Mouse (Mus musculus) heart, postnatal 0 days (tissue): ENCODE results near the gene Gm5737. TPM values are rescaled to one million over a fixed set of nuclear protein-coding genes. Genes with fewer than 3 reads are reported as not detected.

Source experiments
- ATAC-seq: fragments of 200-750 bp; cut with Nextera tagmentation; 2 replicates; pipeline ENCODE4 v1.8.0; 2017; ENCODE audit warnings: low read depth, moderate number of reproducible peaks, moderate library complexity; ENCODE audit not compliant: insufficient read depth
- DNase-seq: peaks from one replicate; pipeline ENCODE4 v3.0.0-alpha.2; 2016; ENCODE audit warnings: low spot score
- H3K27ac ChIP-seq: fragments of 300-500 bp; sonication (generic); 2 replicates; pipeline ENCODE4 v1.5.1; 2014; ENCODE audit warnings: low read depth, mild to moderate bottlenecking
- H3K27me3 ChIP-seq: fragments of 300-500 bp; sonication (generic); 2 replicates; pipeline ENCODE4 v1.6.1; 2014; ENCODE audit warnings: low read length, mixed read lengths; ENCODE audit not compliant: control insufficient read depth, insufficient read depth
- H3K36me3 ChIP-seq: fragments of 300-500 bp; sonication (generic); replicated peaks from 2 replicates; pipeline ENCODE4 v1.6.1; 2014; ENCODE audit warnings: low read length, mixed read lengths; ENCODE audit not compliant: control insufficient read depth, insufficient read depth
- H3K4me1 ChIP-seq: fragments of 300-500 bp; sonication (generic); 2 replicates; pipeline ENCODE4 v1.6.1; 2014; ENCODE audit warnings: antibody characterized with exemption; ENCODE audit not compliant: control insufficient read depth, insufficient read depth
- H3K4me2 ChIP-seq: fragments of 300-500 bp; sonication (generic); 2 replicates; pipeline ENCODE4 v1.6.1; 2014; ENCODE audit warnings: low read depth, mild to moderate bottlenecking, low read length, moderate library complexity
- H3K4me3 ChIP-seq: fragments of 300-500 bp; sonication (generic); 2 replicates; pipeline ENCODE4 v1.5.1; 2014; ENCODE audit warnings: low read depth, low read length
- H3K9ac ChIP-seq: fragments of 300-500 bp; sonication (generic); replicated peaks from 2 replicates; pipeline ENCODE4 v1.6.1; 2014; ENCODE audit warnings: low read depth, low read length, mixed read lengths
- H3K9me3 ChIP-seq: fragments of 300-500 bp; sonication (generic); replicated peaks from 2 replicates; pipeline ENCODE4 v1.6.1; 2016; ENCODE audit warnings: low read length; ENCODE audit not compliant: control insufficient read depth
- CTCF ChIP-seq: IDR thresholded peaks from 2 replicates; pipeline ENCODE4 v1.5.1; 2016; ENCODE audit warnings: antibody characterized with exemption, control low read depth, low read depth
- EP300 ChIP-seq: IDR thresholded peaks from 2 replicates; pipeline ENCODE4 v1.6.1; 2016; ENCODE audit warnings: antibody characterized with exemption, low read depth
- WGBS: fragments of 180-500 bp; shearing (Covaris S2); extraction: QIAGEN DNeasy Blood & Tissue Kit; methylation state at CpG from one replicate; pipeline ENCODE4 v1.1.7; 2014; 5-methylcytosine and 5-hydroxymethylcytosine counted together
- polyA plus RNA-seq: library from polyadenylated mRNA; unstranded; fragments of >200 nt; fragmentation: Nextera tagmentation; extraction: Ambion mirVana; gene quantifications from 2 replicates; pipeline ENCODE4 v1.2.1, GENCODE M21; 2015
- total RNA-seq: library from RNA; depleted of rRNA; stranded (reverse); fragments of >200 nt; gene quantifications from 2 replicates; pipeline ENCODE4 v1.2.3, GENCODE M21; 2014; ENCODE audit warnings: low replicate concordance

Gm5737 gene
- total and polyA plus RNA-seq, 2 experiments from 2014 or later = not detected

DNA sequence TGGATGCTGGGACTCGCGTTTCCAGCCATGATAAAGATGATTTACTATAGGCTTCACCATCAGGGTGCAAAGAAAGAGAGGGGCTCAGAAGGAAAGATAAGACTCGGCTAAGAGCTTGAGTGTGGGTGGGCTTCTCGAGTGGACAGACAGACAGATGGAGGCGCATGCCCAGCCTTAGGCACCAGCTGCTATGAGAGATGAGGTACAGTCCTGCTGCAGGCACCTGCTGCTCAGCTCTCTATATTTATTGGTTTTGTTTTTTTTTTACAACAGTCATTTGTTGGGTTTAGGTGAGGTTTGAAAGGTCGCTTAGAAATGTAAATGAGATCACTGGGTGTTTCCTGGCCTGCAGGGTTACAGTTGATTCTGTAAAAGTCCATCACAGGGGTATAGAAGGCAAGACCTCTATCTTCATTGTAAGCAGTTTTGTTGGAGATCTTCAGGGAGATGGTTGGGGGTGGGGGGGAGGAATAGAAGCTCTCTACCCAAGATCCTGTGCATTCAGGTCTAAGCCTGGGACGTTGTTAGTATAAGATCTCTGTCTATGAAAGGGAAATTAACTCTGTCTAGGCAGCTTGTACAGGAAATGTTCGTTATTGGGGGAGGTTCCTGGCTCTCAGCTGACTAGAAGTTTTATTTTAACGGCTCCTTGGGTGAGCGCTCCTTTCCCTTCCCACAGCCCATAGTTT, 48.8 kb downstream of the Gm5737 start:
- no peaks in the 10 kb centered on the region for H3K9me3 ChIP-seq
- no peak overlapping the region for H3K4me3 ChIP-seq
- TF ChIP-seq CTCF = no peak
- TF ChIP-seq EP300 = no peak
- H3K9ac ChIP-seq = no peak overlapping the region
- H3K36me3 ChIP-seq = peaks cover 18% of the 10 kb centered on the region
- peaks cover 44% of the 10 kb centered on the region for H3K4me1 ChIP-seq
- ATAC-seq = no peak
- peak overlapping the region; percentile 12; the same call in 1 of the 2 replicates for H3K4me2 ChIP-seq
- no peak overlapping the region for H3K27ac ChIP-seq
- 53% methylated on average over 10 of the region's 10 CpGs for WGBS
- no peak for DNase-seq
- no peaks in the 10 kb centered on the region for H3K27me3 ChIP-seq

DNA sequence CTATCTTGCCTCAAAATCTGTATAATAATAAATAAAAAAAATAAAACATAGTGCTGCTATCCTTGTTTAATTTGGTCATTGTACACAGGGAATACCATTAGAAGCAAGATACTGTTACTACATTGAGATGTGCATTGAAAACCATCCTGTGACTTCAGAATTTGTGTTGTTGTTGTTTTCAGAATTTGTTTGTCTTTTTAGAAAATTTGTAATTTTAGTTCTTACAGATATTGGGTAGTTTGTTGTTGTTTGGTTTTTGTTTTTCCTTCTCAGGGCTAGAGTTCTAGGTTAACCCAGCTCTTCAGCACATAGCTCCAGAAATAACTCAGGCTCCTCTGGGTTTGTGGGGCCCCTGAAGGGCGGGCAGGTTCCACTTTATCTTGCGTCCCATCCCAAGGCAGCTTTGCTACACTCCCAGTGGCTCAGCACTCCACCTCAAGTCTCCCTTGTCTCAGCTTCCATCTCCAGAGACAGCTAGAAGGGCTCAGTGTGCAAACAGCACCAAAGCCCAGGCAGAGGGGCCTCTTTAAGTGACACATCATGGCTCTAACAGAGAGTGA, 49.4 kb downstream of the Gm5737 start:
- H3K4me1 ChIP-seq = peaks cover 50% of the 10 kb centered on the region
- no peak for ATAC-seq

DNA sequence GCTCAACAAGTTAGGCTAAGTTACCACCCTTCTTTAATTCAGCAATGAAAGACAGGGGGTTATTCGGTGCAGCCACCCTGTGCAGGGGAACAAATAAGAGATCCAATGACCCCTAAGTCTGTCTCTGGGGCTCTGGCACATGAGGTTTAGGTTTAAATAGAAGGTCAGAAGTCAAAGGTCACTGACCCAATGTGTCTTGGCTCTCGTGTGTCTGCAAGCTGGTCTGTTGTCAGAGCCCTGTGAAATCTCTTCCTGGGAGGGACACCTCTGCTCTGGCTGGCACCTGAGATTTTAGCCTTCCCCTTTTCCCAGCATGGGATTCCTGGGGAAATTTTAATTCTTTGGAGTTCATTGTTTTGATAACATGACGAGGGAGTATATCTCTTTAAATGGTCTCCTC, 50.0 kb downstream of the Gm5737 start:
- Histone ChIP-seq H3K27ac (0 out of 2 replicates have a peak overlapping the region, but pooled peaks have one; percentile 89), H3K36me3 (peaks cover 18% of the 10 kb centered on the region), H3K4me3 (no peak overlapping the region), H3K9ac (no peak overlapping the region), H3K4me1 (peaks cover 54% of the 10 kb centered on the region), H3K9me3 (no peaks in the 10 kb centered on the region), H3K4me2 (no peak overlapping the region), H3K27me3 (no peaks in the 10 kb centered on the region)
- WGBS = 43% methylated on average over 3 of the region's 3 CpGs
- TF ChIP-seq CTCF (no peak), EP300 (no peak)
- DNase-seq = no peak
- no peak for ATAC-seq

More for the DNA sequence above, 49.4 kb downstream of the Gm5737 start:
- H3K27ac ChIP-seq = peak overlapping the region; percentile 89; the same call in 1 of the 2 replicates
- TF ChIP-seq EP300 (no peak), CTCF (no peak)
- no peak overlapping the region for H3K4me3 ChIP-seq
- H3K9me3 ChIP-seq = no peaks in the 10 kb centered on the region
- peaks cover 18% of the 10 kb centered on the region for H3K36me3 ChIP-seq
- WGBS = 20% methylated on average over 2 of the region's 2 CpGs
- H3K9ac ChIP-seq = no peak overlapping the region
- peak overlapping the region; percentile 12; the same call in 1 of the 2 replicates for H3K4me2 ChIP-seq
- no peaks in the 10 kb centered on the region for H3K27me3 ChIP-seq
- no peak for DNase-seq

DNA sequence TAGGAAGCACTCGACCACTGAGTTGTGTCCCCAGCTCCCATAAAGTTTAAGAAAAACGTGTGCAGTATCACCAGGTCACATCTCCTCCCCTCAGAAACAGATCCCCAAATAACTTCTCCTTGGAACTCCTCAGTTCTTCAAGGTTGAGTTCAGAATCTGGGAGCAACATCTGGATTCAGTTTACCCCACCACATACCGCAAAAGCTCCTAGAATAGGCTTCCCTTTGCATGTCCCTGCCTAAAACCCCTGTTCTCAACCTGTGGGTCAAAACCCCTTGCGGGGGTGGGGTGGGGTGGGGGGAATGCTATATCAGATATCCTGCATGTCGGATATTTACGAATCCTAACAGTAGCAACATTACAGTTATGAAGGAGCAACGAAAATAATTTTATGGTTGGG, 50.5 kb downstream of the Gm5737 start:
- Histone ChIP-seq H3K9me3 (no peaks in the 10 kb centered on the region), H3K4me1 (peaks cover 54% of the 10 kb centered on the region), H3K36me3 (peaks cover 18% of the 10 kb centered on the region), H3K4me2 (no peak overlapping the region), H3K27me3 (no peaks in the 10 kb centered on the region), H3K27ac (0 out of 2 replicates have a peak overlapping the region, but pooled peaks have one; percentile 89), H3K4me3 (no peak overlapping the region), H3K9ac (no peak overlapping the region)
- DNase-seq (no peak), ATAC-seq (no peak)
- 72% methylated on average over 7 of the region's 7 CpGs for WGBS
- no peak for TF ChIP-seq EP300
- TF ChIP-seq CTCF = no peak

DNA sequence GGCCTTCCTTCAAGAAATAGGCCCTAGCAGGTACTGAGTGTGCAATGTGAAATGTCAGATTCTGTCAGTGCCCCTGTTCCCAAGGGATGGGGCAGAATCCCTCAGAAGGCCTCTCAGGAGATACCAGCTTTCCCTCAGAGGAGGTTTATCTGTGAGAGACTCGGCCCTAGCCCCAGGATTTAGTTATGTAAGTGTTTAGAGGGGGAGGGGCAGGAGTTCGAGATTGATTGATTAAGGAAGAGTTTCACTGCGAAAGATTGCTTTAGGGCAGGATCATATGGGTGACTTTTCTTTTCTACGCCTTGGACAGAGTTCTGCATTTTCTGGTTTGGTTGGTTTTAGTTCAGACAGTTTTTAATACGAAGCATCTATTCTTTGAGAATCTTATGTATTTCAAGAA, 51.3 kb downstream of the Gm5737 start:
- Histone ChIP-seq H3K27me3 (no peaks in the 10 kb centered on the region), H3K4me1 (peaks cover 54% of the 10 kb centered on the region), H3K27ac (peak overlapping the region; percentile 89), H3K9ac (no peak overlapping the region), H3K36me3 (peaks cover 12% of the 10 kb centered on the region), H3K9me3 (no peaks in the 10 kb centered on the region), H3K4me3 (no peak overlapping the region), H3K4me2 (no peak overlapping the region)
- 67% methylated on average over 5 of the region's 5 CpGs for WGBS
- TF ChIP-seq CTCF (no peak), EP300 (no peak)
- DNase-seq (no peak), ATAC-seq (no peak)
